Mouse (Mus musculus) heart, postnatal 0 days (tissue): Measurements from ENCODE around the gene Npas3. TPM values are rescaled to one million over a fixed set of nuclear protein-coding genes. Genes with fewer than 3 reads are reported as not detected.

Experiments used
- ATAC-seq: fragments of 200-750 bp; cut with Nextera tagmentation; 2 replicates; pipeline ENCODE4 v1.8.0; 2017; ENCODE audit warnings: low read depth, moderate number of reproducible peaks, moderate library complexity; ENCODE audit not compliant: insufficient read depth
- DNase-seq: peaks from one replicate; pipeline ENCODE4 v3.0.0-alpha.2; 2016; ENCODE audit warnings: low spot score
- H3K27ac ChIP-seq: fragments of 300-500 bp; sonication (generic); 2 replicates; pipeline ENCODE4 v1.5.1; 2014; ENCODE audit warnings: low read depth, mild to moderate bottlenecking
- H3K27me3 ChIP-seq: fragments of 300-500 bp; sonication (generic); 2 replicates; pipeline ENCODE4 v1.6.1; 2014; ENCODE audit warnings: low read length, mixed read lengths; ENCODE audit not compliant: control insufficient read depth, insufficient read depth
- H3K36me3 ChIP-seq: fragments of 300-500 bp; sonication (generic); replicated peaks from 2 replicates; pipeline ENCODE4 v1.6.1; 2014; ENCODE audit warnings: low read length, mixed read lengths; ENCODE audit not compliant: control insufficient read depth, insufficient read depth
- H3K4me1 ChIP-seq: fragments of 300-500 bp; sonication (generic); 2 replicates; pipeline ENCODE4 v1.6.1; 2014; ENCODE audit warnings: antibody characterized with exemption; ENCODE audit not compliant: control insufficient read depth, insufficient read depth
- H3K4me2 ChIP-seq: fragments of 300-500 bp; sonication (generic); 2 replicates; pipeline ENCODE4 v1.6.1; 2014; ENCODE audit warnings: low read depth, mild to moderate bottlenecking, low read length, moderate library complexity
- H3K4me3 ChIP-seq: fragments of 300-500 bp; sonication (generic); 2 replicates; pipeline ENCODE4 v1.5.1; 2014; ENCODE audit warnings: low read depth, low read length
- H3K9ac ChIP-seq: fragments of 300-500 bp; sonication (generic); replicated peaks from 2 replicates; pipeline ENCODE4 v1.6.1; 2014; ENCODE audit warnings: low read depth, low read length, mixed read lengths
- H3K9me3 ChIP-seq: fragments of 300-500 bp; sonication (generic); replicated peaks from 2 replicates; pipeline ENCODE4 v1.6.1; 2016; ENCODE audit warnings: low read length; ENCODE audit not compliant: control insufficient read depth
- CTCF ChIP-seq: IDR thresholded peaks from 2 replicates; pipeline ENCODE4 v1.5.1; 2016; ENCODE audit warnings: antibody characterized with exemption, control low read depth, low read depth
- EP300 ChIP-seq: IDR thresholded peaks from 2 replicates; pipeline ENCODE4 v1.6.1; 2016; ENCODE audit warnings: antibody characterized with exemption, low read depth
- WGBS: fragments of 180-500 bp; shearing (Covaris S2); extraction: QIAGEN DNeasy Blood & Tissue Kit; methylation state at CpG from one replicate; pipeline ENCODE4 v1.1.7; 2014; 5-methylcytosine and 5-hydroxymethylcytosine counted together
- polyA plus RNA-seq: library from polyadenylated mRNA; unstranded; fragments of >200 nt; fragmentation: Nextera tagmentation; extraction: Ambion mirVana; gene quantifications from 2 replicates; pipeline ENCODE4 v1.2.1, GENCODE M21; 2015
- total RNA-seq: library from RNA; depleted of rRNA; stranded (reverse); fragments of >200 nt; gene quantifications from 2 replicates; pipeline ENCODE4 v1.2.3, GENCODE M21; 2014; ENCODE audit warnings: low replicate concordance

Npas3 gene
- total and polyA plus RNA-seq, 2 experiments from 2014 or later, result 0.50 to 0.61 TPM

GRCm38 (mm10) chr12:54098785-54099184 is 850.3 kb downstream of the Npas3 start:
- no peak overlapping the region for H3K4me2 ChIP-seq
- H3K9me3 ChIP-seq, result no peaks in the 10 kb centered on the region
- 9% methylated on average over 6 of the region's 6 CpGs for WGBS
- TF ChIP-seq EP300 (no peak), CTCF (peak; percentile 86)
- no peaks in the 10 kb centered on the region for H3K36me3 ChIP-seq
- no peaks in the 10 kb centered on the region for H3K4me1 ChIP-seq
- ATAC-seq, result no peak
- peak; percentile 68 for DNase-seq
- no peak overlapping the region for H3K27ac ChIP-seq
- H3K9ac ChIP-seq, result no peak overlapping the region
- H3K27me3 ChIP-seq, result no peaks in the 10 kb centered on the region
- no peak overlapping the region for H3K4me3 ChIP-seq

- Histone ChIP-seq H3K9me3 (no peaks in the 10 kb centered on the region), H3K36me3 (no peaks in the 10 kb centered on the region), H3K4me3 (no peak overlapping the region), H3K4me1 (no peaks in the 10 kb centered on the region), H3K9ac (no peak overlapping the region), H3K27ac (no peak overlapping the region), H3K27me3 (no peaks in the 10 kb centered on the region), H3K4me2 (no peak overlapping the region)
- no peak for ATAC-seq
- no peak for DNase-seq
- 90% methylated on average over 3 of the region's 3 CpGs for WGBS
- no peak for TF ChIP-seq EP300
- TF ChIP-seq CTCF, result no peak
Observed at GRCm38 (mm10) chr12:54099458-54099857, 851.0 kb downstream of the Npas3 start.

DNA sequence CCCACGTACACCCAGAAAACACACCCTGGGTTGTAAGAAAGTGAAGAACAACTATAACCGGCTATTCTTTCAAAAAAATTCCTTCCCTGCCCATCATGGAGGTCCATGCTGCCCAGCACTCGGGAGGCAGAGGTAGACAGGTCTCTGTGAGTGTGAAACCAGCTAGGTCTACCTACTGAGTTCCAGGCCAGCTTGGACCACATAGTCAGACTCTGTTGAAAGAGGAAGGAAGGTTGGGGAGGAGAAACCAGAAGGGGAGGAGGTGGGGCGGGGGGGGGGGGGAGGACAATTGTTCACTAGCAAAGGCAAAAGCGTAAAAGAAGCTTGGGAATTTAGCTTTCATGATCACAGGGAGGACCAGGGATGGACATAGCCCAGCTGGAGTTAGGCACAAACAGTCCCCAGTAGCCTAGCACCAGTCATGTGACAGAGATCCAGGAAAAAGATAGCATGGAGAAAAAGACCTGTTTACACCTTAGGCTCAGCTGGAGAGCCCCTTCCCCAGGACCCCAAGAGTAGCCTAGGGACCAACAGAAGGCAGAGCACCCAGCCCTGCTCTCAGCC is 852.9 kb downstream of the Npas3 start:
- Histone ChIP-seq H3K4me2 (no peak overlapping the region), H3K9me3 (no peaks in the 10 kb centered on the region), H3K9ac (no peak overlapping the region), H3K27ac (no peak overlapping the region), H3K4me3 (no peak overlapping the region), H3K4me1 (no peaks in the 10 kb centered on the region), H3K27me3 (no peaks in the 10 kb centered on the region), H3K36me3 (no peaks in the 10 kb centered on the region)
- TF ChIP-seq EP300 (no peak), CTCF (no peak)
- 70% methylated on average over 5 of the region's 5 CpGs for WGBS
- ATAC-seq (no peak), DNase-seq (no peak)

- ATAC-seq (no peak), DNase-seq (no peak)
- no peaks in the 10 kb centered on the region for H3K9me3 ChIP-seq
- H3K27me3 ChIP-seq, result no peaks in the 10 kb centered on the region
- H3K36me3 ChIP-seq, result no peaks in the 10 kb centered on the region
- WGBS, result 76% methylated on average over 6 of the region's 6 CpGs
- no peak overlapping the region for H3K9ac ChIP-seq
- TF ChIP-seq EP300 (no peak), CTCF (no peak)
- H3K4me2 ChIP-seq, result no peak overlapping the region
- no peak overlapping the region for H3K4me3 ChIP-seq
- no peak overlapping the region for H3K27ac ChIP-seq
- no peaks in the 10 kb centered on the region for H3K4me1 ChIP-seq
Observed at GRCm38 (mm10) chr12:54102500-54102899, 854.0 kb downstream of the Npas3 start.

GRCm38 (mm10) chr12:54105531-54105930 is 857.1 kb downstream of the Npas3 start:
- no peaks in the 10 kb centered on the region for H3K4me1 ChIP-seq
- no peak overlapping the region for H3K9ac ChIP-seq
- TF ChIP-seq EP300 (no peak), CTCF (peak; percentile 48)
- no peak for ATAC-seq
- H3K27ac ChIP-seq, result no peak overlapping the region
- WGBS, result 28% methylated on average over 5 of the region's 5 CpGs
- H3K36me3 ChIP-seq, result no peaks in the 10 kb centered on the region
- no peaks in the 10 kb centered on the region for H3K27me3 ChIP-seq
- no peak overlapping the region for H3K4me2 ChIP-seq
- peak; percentile 28 for DNase-seq
- H3K4me3 ChIP-seq, result no peak overlapping the region
- no peaks in the 10 kb centered on the region for H3K9me3 ChIP-seq

DNA sequence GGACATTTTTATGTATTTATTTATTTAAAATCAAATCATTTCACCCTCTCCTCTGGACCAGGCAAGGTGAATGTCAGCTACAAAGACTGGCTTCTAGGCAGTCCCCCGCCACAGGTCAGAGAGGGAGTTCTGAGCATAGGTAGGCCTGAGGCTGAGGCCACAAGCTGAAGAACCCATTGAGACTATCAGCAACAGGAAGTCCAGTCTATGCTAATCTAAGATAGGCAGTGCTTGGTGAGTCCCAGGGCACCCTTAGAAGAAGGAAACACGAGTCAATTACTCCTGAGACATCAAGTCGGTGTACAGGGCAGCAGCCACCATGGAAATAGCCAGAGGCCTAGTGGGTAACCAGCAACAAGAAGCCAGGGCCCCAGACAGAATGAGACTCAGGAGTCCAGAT is 857.5 kb downstream of the Npas3 start:
- Histone ChIP-seq H3K4me3 (no peak overlapping the region), H3K4me1 (no peaks in the 10 kb centered on the region), H3K27ac (no peak overlapping the region), H3K27me3 (no peaks in the 10 kb centered on the region), H3K4me2 (no peak overlapping the region), H3K36me3 (no peaks in the 10 kb centered on the region), H3K9me3 (no peaks in the 10 kb centered on the region), H3K9ac (no peak overlapping the region)
- 81% methylated on average over 3 of the region's 3 CpGs for WGBS
- TF ChIP-seq EP300 (no peak), CTCF (no peak)
- DNase-seq (no peak), ATAC-seq (no peak)
